Mouse (Mus musculus): ENCODE measurements around the gene Hcfc2. TPM values are rescaled to one million over a fixed set of nuclear protein-coding genes. Genes with fewer than 3 reads are reported as not detected.

Hcfc2 gene
- polyA plus RNA-seq, 1 experiment = 10.6 TPM

GRCm38 (mm10) chr10:82768901-82769300 lies 72.9 kb downstream of the Hcfc2 start:
- TF ChIP-seq POLR2A (IDR thresholded peaks at IDR 0.05; ENCODE audit: borderline replicate concordance, control insufficient read depth, low read depth, low read length) (no peak), CTCF (IDR thresholded peaks at IDR 0.05; ENCODE audit: control insufficient read depth, insufficient read depth, low read length) (no peak)
- WGBS = 79% methylated on average over 9 of the region's 9 CpGs
- Histone ChIP-seq H3K4me3 (replicated peaks; ENCODE audit: control insufficient read depth, low read depth, low read length) (no peak overlapping the region), H3K27ac (ENCODE audit: control insufficient read depth, insufficient read depth, low read depth, low read length, poor library complexity) (no peak overlapping the region), H3K4me1 (ENCODE audit: control insufficient read depth, insufficient read depth, low read length) (peaks cover 3% of the 10 kb centered on the region)

- Histone ChIP-seq H3K4me1 (ENCODE audit: control insufficient read depth, insufficient read depth, low read length) (no peaks in the 10 kb centered on the region; the same call in 1 of the 2 replicates), H3K27ac (ENCODE audit: control insufficient read depth, insufficient read depth, low read depth, low read length, poor library complexity) (no peak overlapping the region), H3K4me3 (replicated peaks; ENCODE audit: control insufficient read depth, low read depth, low read length) (no peak overlapping the region)
- WGBS = 48% methylated on average over 2 of the region's 2 CpGs
- no peak for TF ChIP-seq POLR2A (IDR thresholded peaks at IDR 0.05; ENCODE audit: borderline replicate concordance, control insufficient read depth, low read depth, low read length)
- TF ChIP-seq CTCF (IDR thresholded peaks at IDR 0.05; ENCODE audit: control insufficient read depth, insufficient read depth, low read length) = no peak
Measured at GRCm38 (mm10) chr10:82770713-82771112, 74.8 kb downstream of the Hcfc2 start.

- Histone ChIP-seq H3K4me1 (ENCODE audit: control insufficient read depth, insufficient read depth, low read length) (no peaks in the 10 kb centered on the region; the same call in 1 of the 2 replicates), H3K4me3 (replicated peaks; ENCODE audit: control insufficient read depth, low read depth, low read length) (no peak overlapping the region), H3K27ac (ENCODE audit: control insufficient read depth, insufficient read depth, low read depth, low read length, poor library complexity) (no peak overlapping the region)
- TF ChIP-seq CTCF (IDR thresholded peaks at IDR 0.05; ENCODE audit: control insufficient read depth, insufficient read depth, low read length) (no peak), POLR2A (IDR thresholded peaks at IDR 0.05; ENCODE audit: borderline replicate concordance, control insufficient read depth, low read depth, low read length) (no peak)
- WGBS = 65% methylated on average over 9 of the region's 9 CpGs
Measured at GRCm38 (mm10) chr10:82771595-82772170, 75.7 kb downstream of the Hcfc2 start.

GRCm38 (mm10) chr10:82774841-82775240 lies 78.9 kb downstream of the Hcfc2 start:
- no peaks in the 10 kb centered on the region; the same call in 1 of the 2 replicates for H3K4me1 ChIP-seq (ENCODE audit: control insufficient read depth, insufficient read depth, low read length)
- no peak overlapping the region for H3K4me3 ChIP-seq (replicated peaks; ENCODE audit: control insufficient read depth, low read depth, low read length)
- no peak overlapping the region for H3K27ac ChIP-seq (ENCODE audit: control insufficient read depth, insufficient read depth, low read depth, low read length, poor library complexity)
- WGBS = 89% methylated on average over 5 of the region's 5 CpGs
- TF ChIP-seq CTCF (IDR thresholded peaks at IDR 0.05; ENCODE audit: control insufficient read depth, insufficient read depth, low read length) = no peak
- TF ChIP-seq POLR2A (IDR thresholded peaks at IDR 0.05; ENCODE audit: borderline replicate concordance, control insufficient read depth, low read depth, low read length) = no peak

- Histone ChIP-seq H3K27ac (ENCODE audit: control insufficient read depth, insufficient read depth, low read depth, low read length, poor library complexity) (no peak overlapping the region), H3K4me3 (replicated peaks; ENCODE audit: control insufficient read depth, low read depth, low read length) (no peak overlapping the region), H3K4me1 (ENCODE audit: control insufficient read depth, insufficient read depth, low read length) (no peaks in the 10 kb centered on the region; the same call in none of the 2 replicates)
- WGBS = 25% methylated on average over 2 of the region's 2 CpGs
- TF ChIP-seq CTCF (IDR thresholded peaks at IDR 0.05; ENCODE audit: control insufficient read depth, insufficient read depth, low read length) (no peak), POLR2A (IDR thresholded peaks at IDR 0.05; ENCODE audit: borderline replicate concordance, control insufficient read depth, low read depth, low read length) (no peak)
Measured at GRCm38 (mm10) chr10:82777075-82777474, 81.1 kb downstream of the Hcfc2 start.

- no peaks in the 10 kb centered on the region; the same call in none of the 2 replicates for H3K4me1 ChIP-seq (ENCODE audit: control insufficient read depth, insufficient read depth, low read length)
- H3K27ac ChIP-seq (ENCODE audit: control insufficient read depth, insufficient read depth, low read depth, low read length, poor library complexity) = no peak overlapping the region
- no peak overlapping the region for H3K4me3 ChIP-seq (replicated peaks; ENCODE audit: control insufficient read depth, low read depth, low read length)
- TF ChIP-seq POLR2A (IDR thresholded peaks at IDR 0.05; ENCODE audit: borderline replicate concordance, control insufficient read depth, low read depth, low read length) = no peak
- TF ChIP-seq CTCF (IDR thresholded peaks at IDR 0.05; ENCODE audit: control insufficient read depth, insufficient read depth, low read length) = no peak
- WGBS = 37% methylated on average over 13 of the region's 13 CpGs
Measured at GRCm38 (mm10) chr10:82777886-82778285, 81.9 kb downstream of the Hcfc2 start.

- H3K4me1 ChIP-seq (ENCODE audit: control insufficient read depth, insufficient read depth, low read length) = no peaks in the 10 kb centered on the region; the same call in none of the 2 replicates
- H3K4me3 ChIP-seq (replicated peaks; ENCODE audit: control insufficient read depth, low read depth, low read length) = no peak overlapping the region
- TF ChIP-seq CTCF (IDR thresholded peaks at IDR 0.05; ENCODE audit: control insufficient read depth, insufficient read depth, low read length) = no peak
- TF ChIP-seq POLR2A (IDR thresholded peaks at IDR 0.05; ENCODE audit: borderline replicate concordance, control insufficient read depth, low read depth, low read length) = no peak
- WGBS = 84% methylated on average over 8 of the region's 8 CpGs
- no peak overlapping the region for H3K27ac ChIP-seq (ENCODE audit: control insufficient read depth, insufficient read depth, low read depth, low read length, poor library complexity)
Measured at GRCm38 (mm10) chr10:82778791-82779549, 83.0 kb downstream of the Hcfc2 start.

GRCm38 (mm10) chr10:82779831-82780230 lies 83.9 kb downstream of the Hcfc2 start:
- 94% methylated on average over 14 of the region's 14 CpGs for WGBS
- Histone ChIP-seq H3K4me3 (replicated peaks; ENCODE audit: control insufficient read depth, low read depth, low read length) (no peak overlapping the region), H3K27ac (ENCODE audit: control insufficient read depth, insufficient read depth, low read depth, low read length, poor library complexity) (no peak overlapping the region), H3K4me1 (ENCODE audit: control insufficient read depth, insufficient read depth, low read length) (no peaks in the 10 kb centered on the region; the same call in none of the 2 replicates)
- TF ChIP-seq CTCF (IDR thresholded peaks at IDR 0.05; ENCODE audit: control insufficient read depth, insufficient read depth, low read length) (no peak), POLR2A (IDR thresholded peaks at IDR 0.05; ENCODE audit: borderline replicate concordance, control insufficient read depth, low read depth, low read length) (no peak)
